Mouse (Mus musculus): ENCODE measurements around the gene Acoxl.
"Not testable (repeated sequence)": the region's sequence is repeated elsewhere in the genome, so short reads cannot be mapped to it uniquely, and the experiment has no call there.

Acoxl gene

DNA sequence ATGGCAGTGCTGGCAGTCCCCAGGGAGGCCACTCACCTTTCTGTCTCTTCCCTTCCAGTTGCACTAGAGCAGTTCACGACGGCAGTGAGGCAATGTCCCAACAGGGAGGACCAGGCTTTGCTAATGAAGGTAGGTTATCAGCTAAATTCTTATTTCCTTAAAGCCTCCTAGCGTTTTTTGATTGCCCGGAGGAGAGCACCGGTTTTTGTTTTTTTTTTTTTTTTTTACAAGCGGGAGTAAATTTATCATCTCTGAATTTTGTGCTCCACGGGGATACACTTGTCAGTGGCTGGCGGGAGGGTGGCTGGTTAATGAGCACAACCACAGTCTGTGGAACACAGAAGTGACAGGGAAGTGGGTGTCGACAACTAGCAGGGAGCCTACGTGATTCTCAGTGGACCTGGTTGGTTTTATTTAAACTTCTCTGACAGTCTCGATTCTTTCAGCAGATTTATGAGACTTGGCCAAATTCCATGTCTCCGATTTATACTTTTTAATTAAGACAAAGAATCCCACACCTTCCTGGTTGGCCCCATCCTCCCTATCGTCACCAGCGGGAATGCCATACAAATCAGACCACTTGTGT is 247.7 kb downstream of the Acoxl start:
- no peak for DNase-seq

DNA sequence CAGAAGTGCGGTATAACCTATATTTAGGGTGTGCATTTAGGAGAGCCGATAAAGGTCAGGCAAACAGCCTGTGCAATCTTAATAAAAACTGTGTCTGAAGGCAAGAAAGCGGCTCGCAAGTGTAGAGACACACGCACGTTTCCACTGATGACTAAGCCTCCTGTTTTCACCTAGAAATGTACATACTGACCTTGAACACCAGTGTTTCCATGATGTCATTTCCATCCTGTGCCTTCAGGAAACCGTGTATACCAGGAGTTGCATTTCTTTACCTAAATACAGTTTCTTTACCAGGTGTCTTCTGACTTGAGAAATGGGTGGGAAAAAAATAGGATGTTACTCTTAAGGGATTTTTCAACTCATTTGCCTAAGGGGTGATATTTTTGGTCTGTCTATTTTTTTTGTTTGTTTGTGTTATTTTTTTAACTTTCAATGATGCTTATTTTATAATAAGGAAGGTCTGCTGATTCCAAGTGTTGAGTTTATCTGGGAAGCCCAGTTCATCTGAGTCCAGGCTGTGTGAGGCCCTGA is 248.4 kb downstream of the Acoxl start:
- DNase-seq, result no peak

DNA sequence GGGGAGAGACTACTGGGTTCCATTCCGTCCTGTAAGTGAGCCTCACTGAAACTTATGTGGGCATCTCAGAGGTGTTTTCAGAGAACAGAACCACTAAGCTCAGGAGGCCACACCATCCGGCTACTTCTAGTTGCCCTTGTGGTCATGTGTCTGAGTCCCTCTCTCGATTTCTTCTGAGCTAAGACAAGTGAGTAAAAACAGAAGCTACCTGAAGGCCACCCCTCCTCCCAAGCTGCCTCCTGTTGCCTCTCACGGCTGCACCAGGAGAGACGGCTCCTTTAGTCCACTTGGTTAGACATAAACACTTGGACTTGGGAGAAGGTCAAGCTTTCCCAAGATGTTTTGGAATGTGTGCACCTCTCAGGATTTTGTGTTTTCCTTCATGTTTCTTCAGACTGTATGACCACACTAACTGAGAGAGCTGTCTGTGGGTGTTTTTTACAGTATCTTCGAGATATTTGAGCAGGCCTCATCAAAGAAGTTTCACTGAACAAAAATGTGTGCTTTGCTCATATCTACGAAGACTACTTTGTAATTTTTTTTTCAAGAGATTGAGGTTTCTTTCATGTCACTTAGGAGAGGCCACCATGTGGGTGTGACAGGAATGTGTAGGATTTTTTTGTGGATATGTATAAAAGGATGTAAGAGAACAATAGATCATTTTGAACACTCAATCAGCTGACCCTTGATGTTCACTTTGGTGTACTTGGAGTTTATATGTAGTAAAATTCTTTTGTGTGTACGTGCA is 249.3 kb downstream of the Acoxl start:
- no peak for DNase-seq

DNA sequence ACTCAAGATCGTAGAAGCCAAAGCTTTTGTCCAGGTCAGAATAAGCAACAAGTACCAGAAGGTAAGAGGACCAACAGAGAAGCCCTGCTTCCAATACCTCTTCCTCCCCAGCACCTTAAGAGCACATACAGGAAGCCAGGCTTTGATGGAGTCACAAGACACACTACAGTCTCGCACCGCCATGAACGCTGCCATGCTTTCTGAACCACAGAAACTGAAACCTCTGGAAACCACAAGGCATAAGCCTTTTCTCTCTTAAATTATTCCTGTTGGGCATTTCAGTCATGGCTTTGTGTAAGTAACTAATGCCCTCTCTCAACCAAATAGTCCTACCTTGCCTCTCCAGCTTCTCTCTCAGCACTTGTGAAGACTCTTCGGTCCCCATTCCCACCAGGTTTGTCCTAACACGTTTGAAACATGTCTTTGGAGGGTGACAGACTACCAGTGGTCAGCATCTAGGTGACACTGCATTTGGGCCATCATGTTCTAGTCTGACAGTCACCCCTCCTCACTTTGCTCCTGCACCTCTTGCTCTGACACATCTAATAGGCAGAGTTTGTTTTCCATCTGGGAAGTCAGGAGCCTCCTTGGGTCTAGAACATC is 251.7 kb downstream of the Acoxl start:
- DNase-seq, result no peak

DNA sequence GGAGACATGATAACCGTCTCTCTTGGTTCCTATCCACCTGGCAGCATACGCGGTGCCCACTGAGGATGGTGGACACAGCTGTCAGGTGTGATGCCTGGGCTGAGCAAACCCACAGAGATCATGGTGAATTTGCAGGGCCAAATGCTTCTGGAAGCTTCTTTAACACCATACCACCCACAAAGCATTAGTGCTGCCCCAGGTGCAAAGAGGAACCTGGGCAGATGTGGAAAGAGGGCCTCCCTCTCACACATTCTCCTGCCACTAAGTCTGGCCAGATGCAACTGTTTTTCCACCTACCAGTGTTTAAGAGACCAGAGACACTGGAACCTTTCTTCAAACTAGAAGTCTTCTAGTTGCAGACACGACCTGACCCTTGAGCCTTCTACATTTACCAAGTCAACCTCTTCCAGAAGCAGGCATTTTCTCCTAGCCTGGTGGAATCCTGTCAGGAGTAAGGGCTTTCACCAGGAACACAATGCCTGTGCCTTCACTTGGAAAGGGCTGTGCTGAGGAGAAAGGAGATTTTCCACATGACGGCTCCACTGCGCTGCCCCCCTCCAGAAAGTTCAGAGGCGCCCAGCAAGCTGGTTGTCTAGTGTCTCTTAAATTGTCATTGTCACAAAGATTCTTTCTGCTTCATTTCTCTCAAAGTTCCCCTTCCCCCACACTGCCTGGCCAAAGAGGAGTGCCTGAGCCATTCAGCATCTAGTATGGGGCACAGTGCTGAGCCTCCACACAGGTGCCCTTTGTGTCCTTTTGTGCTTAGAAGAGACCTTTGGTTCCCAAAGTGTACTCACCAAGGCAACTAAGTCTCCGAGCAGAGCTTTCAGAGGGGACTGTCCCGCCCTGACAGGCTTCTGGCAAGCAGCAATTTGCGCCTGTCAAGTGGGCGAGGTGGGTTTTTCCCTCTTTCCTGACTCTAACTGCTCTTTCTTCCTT is 253.0 kb downstream of the Acoxl start:
- no peak for DNase-seq

DNA sequence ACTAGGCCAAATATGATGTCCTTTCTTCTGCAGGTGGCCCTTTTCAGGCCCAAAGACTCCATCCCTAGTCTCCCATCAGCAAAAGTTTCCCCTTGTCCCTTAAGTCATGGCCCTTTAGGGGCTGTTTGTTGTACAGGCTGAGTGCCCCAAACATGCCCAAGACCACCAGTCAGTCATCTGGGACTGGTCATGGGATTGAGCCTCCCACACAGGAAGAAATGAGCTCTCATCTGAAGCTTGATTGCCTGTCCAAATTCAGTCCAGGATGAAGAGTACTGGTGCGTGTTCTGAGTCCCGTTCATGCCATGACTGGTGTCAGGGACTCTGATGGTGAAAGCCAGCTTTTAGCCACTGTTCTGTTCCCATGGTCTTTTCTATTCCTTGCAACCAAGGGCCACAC is 253.8 kb downstream of the Acoxl start:
- no peak for DNase-seq

DNA sequence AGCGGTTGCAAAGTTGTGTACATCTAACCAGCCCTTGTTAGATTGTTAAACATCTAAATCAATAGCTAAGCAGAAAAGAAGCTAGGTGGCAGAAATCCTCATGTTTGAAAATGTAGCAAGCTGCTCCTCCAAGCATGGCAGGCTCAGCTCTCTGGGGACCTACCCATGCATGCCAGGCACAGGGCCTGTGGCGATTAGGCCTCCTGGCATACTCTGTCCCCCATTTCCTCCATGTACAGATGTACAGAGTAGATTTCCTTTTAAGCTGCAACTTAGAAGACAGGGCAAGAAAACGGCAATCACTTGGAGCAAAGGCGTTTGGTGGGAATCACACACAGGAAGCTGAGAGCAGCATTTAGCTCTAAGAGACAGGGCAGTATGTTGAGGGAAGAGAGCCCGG is 255.5 kb downstream of the Acoxl start:
- DNase-seq, result no peak

DNA sequence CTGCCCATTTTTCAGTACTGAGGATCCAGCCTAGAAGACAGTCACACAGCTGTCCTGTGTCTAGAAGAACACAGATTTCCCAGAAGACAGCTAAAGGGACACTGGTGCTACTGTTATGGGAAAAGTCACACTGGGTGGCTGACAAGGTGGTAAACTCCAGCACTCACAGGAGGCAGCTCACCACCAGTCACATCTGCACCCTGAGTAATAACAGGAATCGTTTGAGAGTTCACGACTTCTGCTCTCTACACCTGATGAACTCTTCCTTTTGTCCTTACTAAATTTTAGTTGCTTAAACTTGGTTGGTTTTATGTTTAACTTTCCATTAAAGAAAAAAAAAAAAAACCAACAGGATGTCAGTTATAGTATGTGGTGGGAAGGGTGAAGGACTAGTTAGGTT is 255.9 kb downstream of the Acoxl start:
- DNase-seq, result no peak

DNA sequence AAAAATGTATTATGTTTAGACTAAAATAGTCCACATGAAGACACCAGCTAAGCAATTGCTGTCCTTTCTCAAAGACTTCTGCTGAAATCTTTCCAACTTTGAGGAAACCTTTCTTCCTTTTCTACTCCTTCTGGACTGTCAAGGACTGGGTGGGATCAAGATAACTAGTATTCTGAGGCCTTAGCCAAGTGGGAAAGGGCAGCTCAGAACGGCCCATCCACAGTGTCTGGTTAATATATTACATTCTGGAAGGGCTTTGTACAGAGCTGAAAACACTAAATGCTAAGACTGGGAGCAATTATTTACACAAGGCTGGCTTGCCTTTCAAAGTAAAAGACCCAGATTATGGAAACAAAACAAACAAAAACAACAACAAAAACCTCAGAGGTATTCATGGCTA is 256.6 kb downstream of the Acoxl start:
- DNase-seq, result no peak

DNA sequence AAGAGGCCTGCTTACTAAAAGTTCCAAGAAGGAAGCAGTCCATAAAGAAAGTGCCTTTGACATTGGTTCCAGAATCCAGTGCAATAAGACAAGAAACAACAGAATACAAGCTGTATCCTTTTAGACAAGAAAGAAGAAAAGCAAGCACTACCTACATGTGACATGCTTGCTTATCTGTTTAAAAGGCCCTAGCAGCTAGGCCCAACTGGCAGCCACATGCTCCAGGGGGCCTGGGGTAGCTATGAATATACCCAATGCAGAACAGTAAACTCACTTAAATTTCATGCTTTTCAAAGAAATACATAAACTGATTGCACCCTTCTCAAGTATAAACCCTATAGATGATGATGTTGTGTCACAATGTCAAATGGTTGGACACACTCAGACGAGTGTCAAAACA is 257.4 kb downstream of the Acoxl start:
- no peak for DNase-seq

DNA sequence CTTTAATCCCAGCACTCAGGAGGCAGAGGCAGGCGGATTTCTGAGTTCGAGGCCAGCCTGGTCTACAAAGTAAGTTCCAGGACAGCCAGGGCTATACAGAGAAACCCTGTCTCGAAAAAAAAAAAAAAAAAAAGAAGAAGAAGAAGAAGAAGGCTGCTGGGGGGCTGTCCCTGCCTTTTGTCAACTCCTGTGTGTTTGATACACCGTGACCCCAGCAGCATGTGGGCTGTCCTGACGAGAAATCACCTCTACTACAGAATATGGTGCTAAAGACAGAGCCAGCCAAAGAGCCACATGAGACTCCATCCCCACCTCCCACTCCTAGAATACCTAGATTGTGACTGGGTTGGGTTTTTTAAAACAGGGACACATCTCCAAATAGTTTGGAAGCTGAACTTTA is 259.4 kb downstream of the Acoxl start:
- DNase-seq, result not testable (repeated sequence)

DNA sequence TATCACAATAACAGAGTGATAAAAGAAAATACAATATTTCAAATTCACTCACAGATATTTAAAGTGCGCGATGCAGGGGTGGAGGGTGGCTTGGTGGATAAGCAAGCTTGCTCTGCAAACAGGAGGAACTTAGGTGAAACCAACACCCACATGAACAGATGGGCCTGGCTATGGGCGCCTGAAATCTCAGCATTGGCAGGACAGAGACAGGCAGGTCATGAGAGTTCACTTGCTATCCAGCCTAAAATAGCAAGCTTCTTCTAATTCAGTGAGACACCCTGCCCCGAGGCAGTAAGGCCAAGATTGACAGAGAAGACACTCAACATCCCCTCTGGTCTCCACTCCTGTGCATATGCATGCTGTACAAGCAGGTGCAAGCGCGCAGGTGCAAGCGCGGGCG is 263.4 kb downstream of the Acoxl start:
- DNase-seq, result no peak

DNA sequence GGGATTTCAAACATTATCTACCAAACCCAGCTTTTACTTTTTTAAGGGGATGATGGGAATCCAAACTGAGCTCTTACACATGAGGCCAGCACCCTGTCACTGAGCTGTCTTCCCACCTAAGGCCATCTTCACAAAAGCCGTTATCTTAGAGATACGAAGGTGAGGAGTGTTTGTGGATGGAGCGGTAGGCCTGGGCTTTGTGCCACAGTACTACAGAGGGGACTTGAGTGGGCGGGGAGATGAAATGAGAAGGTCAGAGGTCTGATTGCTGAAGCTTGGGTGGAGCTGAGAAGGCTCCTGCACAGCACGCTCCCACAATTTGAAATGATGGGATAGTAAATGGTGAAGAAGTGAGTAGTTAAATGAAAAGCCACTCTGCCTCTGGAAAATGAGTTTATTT is 266.1 kb downstream of the Acoxl start:
- DNase-seq, result no peak

DNA sequence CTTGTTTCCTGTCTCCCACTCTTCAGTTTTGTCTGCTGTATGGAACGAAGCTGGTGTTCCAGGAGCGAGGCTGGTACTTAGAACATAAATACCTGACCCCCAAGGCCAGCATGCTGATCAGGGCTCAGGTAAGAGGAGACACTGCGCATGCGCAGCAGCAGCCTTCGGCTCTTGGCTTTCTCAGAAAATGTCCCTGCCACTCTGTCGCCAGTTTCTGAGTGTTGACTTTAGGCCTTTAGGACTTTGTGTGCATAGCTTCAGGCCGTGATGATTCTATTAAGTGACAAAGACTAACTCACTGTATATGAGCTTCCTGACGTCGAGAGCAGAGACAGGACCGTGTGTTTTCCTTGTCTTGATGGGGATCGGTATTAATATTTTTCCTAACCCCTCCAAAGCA is 267.0 kb downstream of the Acoxl start:
- no peak for DNase-seq

DNA sequence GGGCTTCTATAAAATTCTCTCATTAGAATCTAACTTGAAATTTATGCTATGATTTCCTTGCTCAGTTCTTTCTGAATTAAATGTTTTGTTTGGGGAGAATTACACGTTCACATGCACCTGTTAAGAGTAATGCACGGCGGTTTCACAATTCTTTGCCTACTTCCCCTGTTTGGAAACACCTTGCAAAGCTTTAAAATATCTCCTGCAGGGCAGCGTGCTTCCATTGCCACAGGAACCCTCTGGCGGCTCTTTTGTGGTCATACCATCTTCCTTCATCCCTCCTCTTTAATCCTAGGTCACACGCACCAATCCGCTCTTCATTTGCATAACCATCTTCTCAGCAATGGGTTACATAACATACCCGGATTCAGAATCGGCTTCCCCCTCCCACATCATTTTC is 272.9 kb downstream of the Acoxl start:
- DNase-seq, result no peak

DNA sequence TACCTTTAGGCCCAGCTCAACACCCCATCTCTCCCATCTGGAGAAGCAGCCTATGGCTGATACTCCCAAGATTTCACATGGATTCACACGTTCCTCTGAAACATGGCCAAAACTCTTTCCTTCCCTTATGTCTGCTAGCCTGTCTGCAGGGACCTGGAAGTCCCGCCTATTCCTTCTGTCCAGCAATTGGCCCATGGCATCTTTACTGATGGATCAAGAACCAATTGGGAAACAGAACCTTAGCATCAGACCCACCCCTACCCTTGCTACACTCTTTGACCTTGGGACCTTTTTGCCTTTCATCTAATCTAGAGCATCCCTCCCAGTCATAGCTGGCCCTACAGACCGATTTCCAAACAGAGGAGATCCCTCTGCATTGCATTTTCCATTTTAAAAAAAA is 275.9 kb downstream of the Acoxl start:
- no peak for DNase-seq

DNA sequence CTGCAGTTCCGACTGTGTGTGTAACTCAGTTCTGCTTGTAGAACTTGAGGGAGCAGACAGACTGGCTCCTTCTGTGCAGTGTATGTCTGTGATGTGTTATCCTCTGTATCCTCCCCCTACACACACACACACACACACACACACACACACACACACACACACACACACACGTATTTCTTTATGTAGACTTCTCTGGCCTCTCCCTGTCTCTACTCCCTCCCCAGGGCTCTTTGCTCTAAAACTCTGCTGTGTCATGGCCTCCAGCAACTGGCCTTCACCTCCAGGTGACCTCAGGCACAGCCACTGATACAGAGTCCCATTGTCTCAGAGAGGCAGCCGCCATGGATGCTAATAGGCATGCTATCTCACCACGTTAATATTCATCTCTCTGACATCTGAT is 276.9 kb downstream of the Acoxl start:
- no peak for DNase-seq

DNA sequence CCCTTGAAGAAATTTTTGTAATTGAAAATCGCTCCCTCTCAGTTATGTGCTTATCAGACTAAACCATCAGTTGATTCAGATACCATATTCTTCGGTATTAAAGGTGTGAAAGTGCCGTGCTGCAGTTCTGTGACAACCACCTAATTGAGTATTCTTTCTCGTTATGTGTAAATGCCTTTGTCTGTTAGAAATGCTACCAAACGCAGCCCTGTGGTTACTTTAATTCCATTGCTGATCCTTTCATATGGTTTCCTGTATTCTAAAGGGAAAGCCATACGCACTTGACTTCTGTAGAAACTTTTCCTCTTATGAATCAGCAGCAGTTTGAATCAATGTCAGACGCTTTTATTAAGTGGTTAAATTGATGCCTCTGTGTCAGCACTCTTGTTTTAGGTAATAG is 278.9 kb downstream of the Acoxl start:
- DNase-seq, result no peak

DNA sequence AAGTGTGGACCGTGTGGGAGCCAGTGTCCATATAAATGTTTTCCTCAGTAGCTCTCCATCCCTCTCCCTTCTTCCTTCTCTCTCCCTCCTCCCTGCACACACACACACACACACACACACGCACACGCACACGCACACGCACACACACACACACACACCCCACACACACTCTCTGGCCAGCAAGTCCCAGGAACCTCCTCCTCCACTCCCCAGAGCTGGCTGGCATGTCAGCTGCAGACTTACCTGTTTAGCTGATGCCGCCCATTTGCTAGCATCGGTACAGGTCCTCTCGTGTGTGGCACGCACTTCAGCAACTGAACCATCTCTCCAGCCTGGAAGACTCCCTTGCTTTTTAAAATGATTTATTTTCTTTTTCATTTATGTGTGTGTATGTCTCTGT is 280.3 kb downstream of the Acoxl start:
- DNase-seq, result no peak

DNA sequence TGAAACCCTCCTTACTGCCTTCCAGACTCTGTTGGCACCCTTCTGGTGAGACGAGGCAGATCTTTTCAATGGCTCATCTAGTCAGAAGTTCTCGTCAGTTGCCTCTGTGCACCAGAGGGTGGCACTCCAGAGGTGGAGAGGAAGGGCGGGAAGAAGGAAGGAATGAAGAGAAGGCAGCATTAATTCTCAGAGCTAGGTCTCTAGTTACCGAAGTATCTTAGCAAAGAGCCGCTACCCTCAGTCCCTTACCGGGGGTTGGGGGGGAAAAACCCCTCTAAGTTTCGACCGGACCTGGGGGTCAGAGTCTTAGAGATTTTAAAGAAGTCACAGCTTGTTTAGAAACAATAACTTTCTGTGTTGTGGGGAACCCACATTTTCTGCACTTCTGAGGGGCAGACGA is 283.8 kb downstream of the Acoxl start:
- DNase-seq, result no peak

DNA sequence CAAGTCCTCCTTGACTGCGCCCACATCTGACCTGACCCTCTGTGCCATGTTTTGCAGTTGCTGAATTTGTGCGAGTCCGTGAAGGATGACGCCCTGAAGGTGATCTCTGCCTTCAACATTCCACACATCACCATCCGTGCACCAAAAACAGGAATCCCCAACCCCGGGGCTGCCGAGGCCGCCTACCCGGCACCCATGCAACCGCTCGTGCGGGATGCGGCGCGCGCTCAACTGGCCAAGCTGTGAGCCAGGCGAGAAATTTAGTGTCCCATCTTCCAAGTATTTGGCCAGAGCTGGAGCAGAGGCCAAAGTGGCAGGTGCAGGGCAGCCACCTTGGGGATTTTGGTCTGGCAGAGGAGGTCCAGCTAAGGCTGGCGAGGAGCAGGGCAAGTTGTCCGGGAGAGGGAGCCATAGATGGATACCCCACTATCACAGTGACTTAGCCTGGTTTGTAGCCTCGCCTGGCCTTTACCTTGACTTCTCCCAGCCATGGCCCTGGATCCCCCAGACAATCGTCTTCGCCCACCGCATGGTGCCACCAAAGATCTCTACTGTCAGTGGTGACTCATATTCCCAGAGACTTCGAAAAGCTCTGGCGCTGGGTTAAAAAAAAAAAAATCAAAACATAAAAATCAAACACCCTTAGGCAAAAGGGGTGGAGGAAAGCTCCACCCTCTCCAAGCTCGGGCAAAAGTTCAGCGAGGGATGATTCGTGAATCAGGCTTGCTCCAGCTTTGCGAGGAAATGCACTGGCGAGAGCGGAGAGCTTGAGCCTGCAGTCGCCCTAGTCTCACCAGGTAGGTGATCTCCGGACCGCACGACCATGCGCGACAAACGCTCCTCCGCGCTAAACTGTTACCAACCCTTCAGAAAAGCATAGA is 284.5 kb downstream of the Acoxl start:
- DNase-seq, result no peak
